Mouse (Mus musculus) liver, embryonic 13.5 days (tissue): ENCODE data around the gene Foxp1. TPM values are rescaled to one million over a fixed set of nuclear protein-coding genes. Genes with fewer than 3 reads are reported as not detected.
A peak's percentile ranks its signal among the peaks of the same experiment; 100 is the strongest.

Experiments
- ATAC-seq: fragments of 200-750 bp; cut with Nextera tagmentation; 2 replicates; pipeline ENCODE4 v1.8.0; 2017; ENCODE audit warnings: low read depth, mild to moderate bottlenecking, moderate number of reproducible peaks, moderate library complexity
- DNase-seq: peaks from one replicate; pipeline ENCODE4 v3.0.0; 2022
- H3K27ac ChIP-seq: fragments of 300-500 bp; sonication (generic); 2 replicates; pipeline ENCODE4 v1.5.1; 2015; ENCODE audit warnings: moderate library complexity, mild to moderate bottlenecking, inconsistent platforms
- H3K27me3 ChIP-seq: fragments of 300-500 bp; sonication (generic); 2 replicates; pipeline ENCODE4 v1.6.1; 2015; ENCODE audit warnings: mild to moderate bottlenecking, inconsistent platforms
- H3K36me3 ChIP-seq: fragments of 300-500 bp; sonication (generic); 2 replicates; pipeline ENCODE4 v1.6.1; 2015; ENCODE audit warnings: mild to moderate bottlenecking, inconsistent platforms
- H3K4me1 ChIP-seq: fragments of 300-500 bp; sonication (generic); replicated peaks from 2 replicates; pipeline ENCODE4 v1.6.1; 2015; ENCODE audit warnings: inconsistent platforms
- H3K4me2 ChIP-seq: fragments of 300-500 bp; sonication (generic); 2 replicates; pipeline ENCODE4 v1.6.1; 2015; ENCODE audit warnings: inconsistent platforms, mild to moderate bottlenecking, moderate library complexity
- H3K4me3 ChIP-seq: fragments of 300-500 bp; sonication (generic); replicated peaks from 2 replicates; pipeline ENCODE4 v1.5.1; 2015; ENCODE audit warnings: mild to moderate bottlenecking, inconsistent platforms
- H3K9ac ChIP-seq: fragments of 300-500 bp; sonication (generic); 2 replicates; pipeline ENCODE4 v1.6.1; 2015; ENCODE audit warnings: mild to moderate bottlenecking, inconsistent platforms
- H3K9me3 ChIP-seq: fragments of 300-500 bp; sonication (generic); replicated peaks from 2 replicates; pipeline ENCODE4 v1.6.1; 2016; ENCODE audit warnings: inconsistent platforms
- WGBS: fragments of 180-500 bp; shearing (Covaris S2); methylation state at CpG from one replicate; pipeline ENCODE4 v1.1.7; 2015; ENCODE audit not compliant: insufficient replicate concordance; 5-methylcytosine and 5-hydroxymethylcytosine counted together
- polyA plus RNA-seq: library from polyadenylated mRNA; unstranded; fragments of >200 nt; fragmentation: Nextera tagmentation; extraction: Ambion mirVana; gene quantifications from 2 replicates; pipeline ENCODE4 v1.2.1, GENCODE M21; 2015

The Foxp1 gene
- polyA plus RNA-seq, 1 experiment from 2014 or later = 14.2 TPM

GRCm38 (mm10) chr6:99538194-99538941, 15.8 kb upstream of the Foxp1 start:
- no peaks in the 10 kb centered on the region for H3K36me3 ChIP-seq
- DNase-seq (no peak), ATAC-seq (no peak)
- no peak overlapping the region for H3K4me3 ChIP-seq
- H3K27me3 ChIP-seq = no peaks in the 10 kb centered on the region
- no peaks in the 10 kb centered on the region for H3K4me1 ChIP-seq
- no peak overlapping the region for H3K4me2 ChIP-seq
- H3K9me3 ChIP-seq = no peaks in the 10 kb centered on the region
- no peak overlapping the region for H3K9ac ChIP-seq
- no peak overlapping the region for H3K27ac ChIP-seq
- WGBS = 77% methylated on average over 17 of the region's 17 CpGs

- 53% methylated on average over 5 of the region's 5 CpGs for WGBS
- Histone ChIP-seq H3K36me3 (no peaks in the 10 kb centered on the region), H3K4me1 (peaks cover 12% of the 10 kb centered on the region), H3K27me3 (no peaks in the 10 kb centered on the region), H3K27ac (no peak overlapping the region), H3K9ac (no peak overlapping the region), H3K9me3 (no peaks in the 10 kb centered on the region), H3K4me2 (no peak overlapping the region), H3K4me3 (no peak overlapping the region)
- no peak for DNase-seq
- no peak for ATAC-seq
Observed at GRCm38 (mm10) chr6:99534211-99534745, 11.8 kb upstream of the Foxp1 start.

DNA sequence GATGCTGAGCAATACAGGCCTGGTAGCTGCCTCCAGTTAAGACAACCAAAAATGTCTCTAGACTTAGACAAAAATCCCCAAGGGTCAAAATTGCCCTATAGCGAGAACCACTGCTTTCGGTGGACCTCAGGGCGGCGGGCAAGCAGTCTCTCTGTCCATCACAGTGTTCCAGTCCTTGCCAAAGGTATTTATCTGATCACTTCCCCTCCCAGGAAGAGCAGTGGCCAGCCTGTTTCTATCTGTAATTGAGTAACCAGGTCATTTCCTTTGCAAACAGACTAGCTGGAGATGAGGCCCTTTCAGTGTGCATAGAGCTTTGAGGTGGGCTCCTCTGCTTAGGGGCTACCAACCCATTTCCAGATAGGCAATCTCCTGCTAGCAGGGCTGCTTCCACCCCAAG, 9.9 kb upstream of the Foxp1 start:
- Histone ChIP-seq H3K9me3 (peaks cover under 1% of the 10 kb centered on the region; the same call in 1 of the 2 replicates), H3K4me1 (peaks cover 12% of the 10 kb centered on the region), H3K36me3 (no peaks in the 10 kb centered on the region), H3K9ac (no peak overlapping the region), H3K4me3 (no peak overlapping the region), H3K27me3 (no peaks in the 10 kb centered on the region), H3K27ac (no peak overlapping the region), H3K4me2 (no peak overlapping the region)
- ATAC-seq (no peak), DNase-seq (no peak)
- WGBS = 47% methylated on average over 4 of the region's 4 CpGs

DNA sequence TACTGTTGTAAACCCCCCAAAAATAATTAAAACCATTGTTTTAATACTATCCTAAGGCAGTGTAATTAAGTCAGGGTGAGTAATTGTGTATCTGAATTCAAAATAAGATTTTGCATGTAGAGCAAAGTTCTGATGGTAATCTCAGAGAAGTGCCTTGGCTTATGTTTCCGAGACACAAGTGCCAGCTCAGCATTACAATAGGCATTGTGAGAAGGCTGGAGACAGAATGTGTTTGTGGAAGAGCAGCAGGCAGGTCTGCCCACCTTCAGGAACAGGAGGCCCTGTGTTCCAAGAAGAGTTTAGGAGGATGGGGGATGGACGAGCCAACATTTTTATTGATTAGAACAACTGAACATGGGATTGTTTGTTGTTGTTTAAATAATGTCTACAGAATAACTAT, 6.5 kb upstream of the Foxp1 start:
- 49% methylated on average over 2 of the region's 2 CpGs for WGBS
- H3K4me1 ChIP-seq = peaks cover 14% of the 10 kb centered on the region

GRCm38 (mm10) chr6:99527457-99528105, 5.1 kb upstream of the Foxp1 start:
- Histone ChIP-seq H3K36me3 (no peaks in the 10 kb centered on the region), H3K9me3 (peaks cover 6% of the 10 kb centered on the region; the same call in 1 of the 2 replicates), H3K4me3 (no peak overlapping the region), H3K27me3 (no peaks in the 10 kb centered on the region), H3K9ac (no peak overlapping the region), H3K4me2 (no peak overlapping the region), H3K27ac (no peak overlapping the region), H3K4me1 (peaks cover 12% of the 10 kb centered on the region)
- no peak for DNase-seq
- ATAC-seq = no peak
- WGBS = 79% methylated on average over 6 of the region's 6 CpGs

More for the DNA sequence above, 6.5 kb upstream of the Foxp1 start:
- Histone ChIP-seq H3K9ac (no peak overlapping the region), H3K4me3 (no peak overlapping the region), H3K9me3 (peaks cover 6% of the 10 kb centered on the region; the same call in 1 of the 2 replicates), H3K27ac (no peak overlapping the region), H3K4me2 (no peak overlapping the region), H3K27me3 (no peaks in the 10 kb centered on the region), H3K36me3 (no peaks in the 10 kb centered on the region)
- DNase-seq (no peak), ATAC-seq (no peak)

GRCm38 (mm10) chr6:99525351-99525750, 2.8 kb upstream of the Foxp1 start:
- H3K9ac ChIP-seq = no peak overlapping the region
- peaks cover 6% of the 10 kb centered on the region; the same call in 1 of the 2 replicates for H3K9me3 ChIP-seq
- H3K36me3 ChIP-seq = no peaks in the 10 kb centered on the region
- 56% methylated on average over 8 of the region's 8 CpGs for WGBS
- no peak for DNase-seq
- peaks cover 16% of the 10 kb centered on the region for H3K4me1 ChIP-seq
- no peak overlapping the region for H3K4me2 ChIP-seq
- ATAC-seq = no peak
- H3K4me3 ChIP-seq = no peak overlapping the region
- H3K27ac ChIP-seq = no peak overlapping the region
- peaks cover 18% of the 10 kb centered on the region for H3K27me3 ChIP-seq

DNA sequence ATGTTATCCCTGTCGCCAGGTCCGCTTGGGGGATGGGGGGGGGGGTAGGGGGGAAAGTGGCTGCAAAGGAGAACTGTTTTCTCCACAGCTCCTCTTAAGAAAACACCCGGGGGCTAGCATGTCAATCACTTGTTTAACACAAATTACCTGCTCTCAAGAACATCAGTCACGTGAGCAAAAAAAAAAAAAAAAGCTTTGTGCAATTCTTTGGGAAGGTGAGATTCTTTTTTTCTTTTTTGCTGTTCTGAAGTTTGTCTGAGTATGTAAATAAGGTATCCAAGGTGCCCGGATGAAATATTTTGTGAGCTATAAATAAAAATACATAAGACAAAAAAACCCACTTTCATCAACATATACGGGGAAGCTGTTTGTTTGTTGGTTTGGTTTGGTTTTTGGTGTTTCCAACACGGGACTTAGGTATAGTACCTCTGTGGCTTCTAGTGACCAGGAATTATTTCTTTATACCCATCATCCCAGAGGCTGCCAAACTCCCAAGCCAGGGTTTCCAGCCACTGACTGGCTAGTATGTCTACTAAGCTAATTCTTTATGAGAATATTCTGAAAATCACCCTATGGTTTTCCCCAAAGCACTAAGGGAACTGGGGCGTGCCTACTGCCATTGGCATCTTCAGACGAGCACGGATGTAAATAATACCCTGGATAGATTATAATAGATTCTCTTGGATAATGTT, 1.3 kb upstream of the Foxp1 start:
- Histone ChIP-seq H3K4me3 (peak overlapping the region; percentile 81), H3K27me3 (peaks cover 25% of the 10 kb centered on the region), H3K4me1 (peaks cover 16% of the 10 kb centered on the region), H3K27ac (peak overlapping the region; percentile 93), H3K9ac (peak overlapping the region; percentile 85), H3K36me3 (no peaks in the 10 kb centered on the region), H3K9me3 (peaks cover 6% of the 10 kb centered on the region; the same call in 1 of the 2 replicates), H3K4me2 (peak overlapping the region; percentile 91)
- no peak for ATAC-seq
- WGBS = 33% methylated on average over 10 of the region's 10 CpGs
- no peak for DNase-seq

- DNase-seq (peak; percentile 44), ATAC-seq (peak; percentile 65)
- Histone ChIP-seq H3K4me1 (peaks cover 16% of the 10 kb centered on the region), H3K27ac (peak overlapping the region; percentile 93), H3K4me3 (peak overlapping the region; percentile 81), H3K36me3 (no peaks in the 10 kb centered on the region), H3K4me2 (peak overlapping the region; percentile 91), H3K9me3 (peaks cover 6% of the 10 kb centered on the region; the same call in 1 of the 2 replicates), H3K9ac (peak overlapping the region; percentile 85), H3K27me3 (peaks cover 25% of the 10 kb centered on the region)
- under 1% methylated on average over 22 of the region's 22 CpGs for WGBS
Observed at GRCm38 (mm10) chr6:99523109-99523632, 650 bp upstream of the Foxp1 start.

DNA sequence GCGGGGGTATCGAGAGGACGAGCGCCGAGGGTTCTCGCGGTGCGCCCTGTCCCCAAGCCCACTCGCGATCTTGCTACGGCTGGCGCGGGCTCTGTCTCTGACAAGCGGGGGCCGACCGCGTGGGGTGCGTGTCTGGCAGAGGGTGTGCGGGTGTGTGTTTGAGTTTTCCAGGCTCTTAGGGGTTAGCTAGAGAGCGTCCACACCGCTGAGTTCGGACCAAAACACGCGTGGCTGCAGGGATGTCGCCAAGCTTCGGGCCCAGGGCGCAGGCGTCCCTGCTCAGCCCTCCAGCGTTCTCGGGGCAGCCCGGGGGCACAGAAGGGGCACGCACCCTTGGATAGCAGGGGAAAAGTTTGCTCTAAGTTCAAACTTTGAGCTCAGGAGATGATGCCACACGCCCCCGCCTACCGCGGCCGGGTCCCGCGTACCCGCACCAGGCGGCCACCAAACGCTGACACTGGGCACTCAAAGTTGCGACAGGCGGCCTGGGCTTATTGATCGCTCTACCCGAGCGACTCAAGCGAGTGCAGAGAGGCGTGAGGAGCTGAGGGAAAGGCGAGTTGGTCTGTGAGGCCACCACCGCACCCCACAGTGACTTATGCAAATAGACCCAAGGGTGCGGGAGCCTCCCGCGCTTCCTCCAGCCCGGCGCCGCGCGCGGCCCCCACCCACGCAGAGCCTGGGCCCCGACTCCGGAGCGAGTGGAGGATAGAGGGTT, 721 bp downstream of the Foxp1 start:
- under 1% methylated on average over 64 of the region's 64 CpGs for WGBS
- H3K27ac ChIP-seq = peak overlapping the region; percentile 93
- H3K27me3 ChIP-seq = peaks cover 25% of the 10 kb centered on the region
- H3K4me1 ChIP-seq = peaks cover 16% of the 10 kb centered on the region
- peak overlapping the region; percentile 81 for H3K4me3 ChIP-seq
- ATAC-seq = peak; percentile 45
- peak; percentile 18 for DNase-seq
- H3K36me3 ChIP-seq = no peaks in the 10 kb centered on the region
- no peaks in the 10 kb centered on the region for H3K9me3 ChIP-seq
- peak overlapping the region; percentile 91 for H3K4me2 ChIP-seq
- peak overlapping the region; percentile 85 for H3K9ac ChIP-seq

- Histone ChIP-seq H3K36me3 (peaks cover 3% of the 10 kb centered on the region; the same call in 1 of the 2 replicates), H3K9me3 (no peaks in the 10 kb centered on the region), H3K4me3 (peak overlapping the region; percentile 81), H3K9ac (peak overlapping the region; percentile 85), H3K27ac (peak overlapping the region; percentile 93), H3K27me3 (peaks cover 25% of the 10 kb centered on the region), H3K4me1 (peaks cover 16% of the 10 kb centered on the region), H3K4me2 (peak overlapping the region; percentile 91)
- DNase-seq = peak; percentile 19
- WGBS = under 1% methylated on average over 54 of the region's 54 CpGs
- peak; percentile 57 for ATAC-seq
Observed at GRCm38 (mm10) chr6:99521038-99521640, 1.4 kb downstream of the Foxp1 start.
